Mouse (Mus musculus) embryonic facial prominence, embryonic 14.5 days (tissue): ENCODE results near the gene Rit1. TPM values are rescaled to one million over a fixed set of nuclear protein-coding genes. Genes with fewer than 3 reads are reported as not detected.
A peak's percentile ranks its signal among the peaks of the same experiment; 100 is the strongest.

Experiments
- ATAC-seq: fragments of 200-750 bp; cut with Nextera tagmentation; 2 replicates; pipeline ENCODE4 v1.8.0; 2017; ENCODE audit warnings: low read depth, moderate number of reproducible peaks, moderate TSS enrichment
- DNase-seq: peaks from one replicate; pipeline ENCODE4 v3.0.0-alpha.2; 2015; ENCODE audit warnings: low spot score
- H3K27ac ChIP-seq: fragments of 300-500 bp; sonication (generic); replicated peaks from 2 replicates; pipeline ENCODE4 v1.5.1; 2014; ENCODE audit warnings: low read depth, mild to moderate bottlenecking, low read length, moderate library complexity
- H3K27me3 ChIP-seq: fragments of 300-500 bp; sonication (generic); replicated peaks from 2 replicates; pipeline ENCODE4 v1.6.1; 2014; ENCODE audit warnings: low read length; ENCODE audit not compliant: control insufficient read depth, insufficient read depth
- H3K36me3 ChIP-seq: fragments of 300-500 bp; sonication (generic); 2 replicates; pipeline ENCODE4 v1.6.1; 2014; ENCODE audit warnings: low read length, mixed read lengths; ENCODE audit not compliant: control insufficient read depth, insufficient read depth
- H3K4me1 ChIP-seq: fragments of 300-500 bp; sonication (generic); 2 replicates; pipeline ENCODE4 v1.6.1; 2014; ENCODE audit warnings: antibody characterized with exemption, low read length; ENCODE audit not compliant: control insufficient read depth, insufficient read depth
- H3K4me2 ChIP-seq: fragments of 300-500 bp; sonication (generic); 2 replicates; pipeline ENCODE4 v1.6.1; 2014; ENCODE audit warnings: low read depth, mild to moderate bottlenecking, low read length, moderate library complexity, mixed read lengths
- H3K4me3 ChIP-seq: fragments of 300-500 bp; sonication (generic); 2 replicates; pipeline ENCODE4 v1.5.1; 2014; ENCODE audit warnings: low read depth, mild to moderate bottlenecking, low read length
- H3K9ac ChIP-seq: fragments of 300-500 bp; sonication (generic); 2 replicates; pipeline ENCODE4 v1.6.1; 2014; ENCODE audit warnings: low read depth, mild to moderate bottlenecking, low read length, moderate library complexity, mixed read lengths
- H3K9me3 ChIP-seq: fragments of 300-500 bp; sonication (generic); 2 replicates; pipeline ENCODE4 v1.6.1; 2016; ENCODE audit warnings: low read length; ENCODE audit not compliant: control insufficient read depth
- WGBS: fragments of 180-500 bp; shearing (Covaris S2); extraction: QIAGEN DNeasy Blood & Tissue Kit; methylation state at CpG from one replicate; pipeline ENCODE4 v1.1.7; 2014; 5-methylcytosine and 5-hydroxymethylcytosine counted together
- polyA plus RNA-seq: library from polyadenylated mRNA; unstranded; fragments of >200 nt; fragmentation: Nextera tagmentation; extraction: Ambion mirVana; gene quantifications from 2 replicates; pipeline ENCODE4 v1.2.1, GENCODE M21; 2014

Rit1 gene
- polyA plus RNA-seq = 60.9 and 62.9 TPM in 2 replicates

GRCm38 (mm10) chr3:88716399-88717197, at the start of gene Rit1:
TSS of gene Rit1 (plus strand) at chr3:88716838.
- 2% methylated on average over 27 of the region's 27 CpGs for WGBS
- no peaks in the 10 kb centered on the region for H3K9me3 ChIP-seq
- H3K27ac ChIP-seq = peak within 1 kb of the TSS; percentile 64
- H3K4me1 ChIP-seq = peaks cover 13% of the 10 kb centered on the region
- peak within 1 kb of the TSS; percentile 63 for H3K4me3 ChIP-seq
- ATAC-seq = peak; percentile 96
- DNase-seq = peak; percentile 92
- peak within 1 kb of the TSS; percentile 74 for H3K9ac ChIP-seq
- no peaks in the 10 kb centered on the region for H3K27me3 ChIP-seq
- H3K36me3 ChIP-seq = peaks cover 59% of the 10 kb centered on the region
- H3K4me2 ChIP-seq = peak within 1 kb of the TSS; percentile 83

GRCm38 (mm10) chr3:88677399-88677798, 39.2 kb upstream of the Rit1 start:
- peak overlapping the region; percentile 48 for H3K9ac ChIP-seq
- 11% methylated on average over 11 of the region's 11 CpGs for WGBS
- peak overlapping the region; percentile 58 for H3K4me2 ChIP-seq
- H3K27ac ChIP-seq = no peak overlapping the region
- peak; percentile 60; the same call in 1 of the 2 replicates for ATAC-seq
- H3K9me3 ChIP-seq = no peaks in the 10 kb centered on the region
- peak; percentile 92 for DNase-seq
- no peaks in the 10 kb centered on the region for H3K36me3 ChIP-seq
- peak overlapping the region; percentile 24 for H3K4me3 ChIP-seq
- H3K4me1 ChIP-seq = no peaks in the 10 kb centered on the region
- H3K27me3 ChIP-seq = no peaks in the 10 kb centered on the region

- Histone ChIP-seq H3K4me3 (no peak overlapping the region), H3K4me1 (peaks cover 8% of the 10 kb centered on the region; the same call in 1 of the 2 replicates), H3K27ac (no peak overlapping the region), H3K9me3 (no peaks in the 10 kb centered on the region), H3K36me3 (peaks cover 15% of the 10 kb centered on the region), H3K9ac (no peak overlapping the region), H3K4me2 (no peak overlapping the region), H3K27me3 (no peaks in the 10 kb centered on the region)
- DNase-seq (no peak), ATAC-seq (no peak)
- 93% methylated on average over 2 of the region's 2 CpGs for WGBS
Observed at GRCm38 (mm10) chr3:88683814-88684213, 32.8 kb upstream of the Rit1 start.

GRCm38 (mm10) chr3:88684236-88684979, 32.2 kb upstream of the Rit1 start:
- H3K4me1 ChIP-seq = peaks cover 8% of the 10 kb centered on the region; the same call in 1 of the 2 replicates
- H3K27me3 ChIP-seq = no peaks in the 10 kb centered on the region
- peaks cover 21% of the 10 kb centered on the region for H3K36me3 ChIP-seq
- peak overlapping the region; percentile 98 for H3K27ac ChIP-seq
- WGBS = 61% methylated on average over 8 of the region's 8 CpGs
- peak overlapping the region; percentile 89 for H3K4me3 ChIP-seq
- H3K4me2 ChIP-seq = peak overlapping the region; percentile 67
- peak overlapping the region; percentile 60 for H3K9ac ChIP-seq
- DNase-seq (no peak), ATAC-seq (no peak)
- H3K9me3 ChIP-seq = no peaks in the 10 kb centered on the region

- H3K4me2 ChIP-seq = peak within 1 kb of the TSS; percentile 95
- peak within 1 kb of the TSS; percentile 89 for H3K4me3 ChIP-seq
- peak within 1 kb of the TSS; percentile 96 for H3K9ac ChIP-seq
- no peaks in the 10 kb centered on the region for H3K27me3 ChIP-seq
- H3K36me3 ChIP-seq = peaks cover 30% of the 10 kb centered on the region
- H3K27ac ChIP-seq = peak within 1 kb of the TSS; percentile 98
- ATAC-seq = peak; percentile 99
- DNase-seq = peak; percentile 100
- H3K9me3 ChIP-seq = no peaks in the 10 kb centered on the region
- H3K4me1 ChIP-seq = peaks cover 8% of the 10 kb centered on the region; the same call in 1 of the 2 replicates
- WGBS = under 1% methylated on average over 39 of the region's 47 CpGs
Observed at GRCm38 (mm10) chr3:88684980-88685941, 31.4 kb upstream of the Rit1 start, which contains the start of gene Khdc4. TSS of gene Khdc4 (plus strand) at chr3:88685803.

GRCm38 (mm10) chr3:88685958-88686451, 30.6 kb upstream of the Rit1 start:
- H3K27ac ChIP-seq = peak overlapping the region; percentile 98
- under 1% methylated on average over 37 of the region's 45 CpGs for WGBS
- DNase-seq (peak; percentile 83), ATAC-seq (peak; percentile 64)
- H3K4me3 ChIP-seq = peak overlapping the region; percentile 89
- H3K27me3 ChIP-seq = no peaks in the 10 kb centered on the region
- no peaks in the 10 kb centered on the region for H3K9me3 ChIP-seq
- peak overlapping the region; percentile 95 for H3K4me2 ChIP-seq
- peak overlapping the region; percentile 96 for H3K9ac ChIP-seq
- peaks cover 8% of the 10 kb centered on the region; the same call in 1 of the 2 replicates for H3K4me1 ChIP-seq
- H3K36me3 ChIP-seq = peaks cover 37% of the 10 kb centered on the region

GRCm38 (mm10) chr3:88686734-88687611, 29.7 kb upstream of the Rit1 start:
- 44% methylated on average over 13 of the region's 13 CpGs for WGBS
- ATAC-seq (no peak), DNase-seq (no peak)
- Histone ChIP-seq H3K36me3 (peaks cover 47% of the 10 kb centered on the region), H3K4me1 (peaks cover 8% of the 10 kb centered on the region; the same call in 1 of the 2 replicates), H3K27me3 (no peaks in the 10 kb centered on the region), H3K4me2 (peak overlapping the region; percentile 95), H3K9ac (peak overlapping the region; percentile 96), H3K4me3 (peak overlapping the region; percentile 89), H3K9me3 (no peaks in the 10 kb centered on the region), H3K27ac (peak overlapping the region; percentile 98)
